Mouse (Mus musculus): ENCODE results near the gene Efna2.

Gene Efna2

DNA sequence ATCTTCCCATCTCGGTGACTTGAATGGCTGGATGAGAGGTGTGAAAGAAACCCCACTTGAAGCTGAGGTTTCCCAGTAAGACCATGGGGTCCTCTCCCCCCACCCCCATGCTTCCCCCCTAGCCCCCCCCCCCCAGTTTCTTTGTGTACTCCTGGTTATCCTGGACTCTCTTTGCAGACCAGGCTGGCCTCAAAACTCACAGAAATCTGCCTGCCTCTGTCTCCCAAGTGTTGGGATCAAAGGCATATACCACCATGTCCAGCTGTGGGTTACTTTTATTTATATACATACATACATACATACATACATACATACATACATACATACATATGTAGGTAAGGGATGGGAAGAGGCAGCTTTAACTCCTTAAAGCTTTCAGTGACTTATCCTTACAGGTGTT lies 10.2 kb upstream of the Efna2 start:
- DNase-seq (ENCODE audit: low spot score): no peak

- DNase-seq (ENCODE audit: low spot score): no peak
These were observed 9.6 kb upstream of the Efna2 start for GRCm38 (mm10) chr10:80169651-80170050.

DNA sequence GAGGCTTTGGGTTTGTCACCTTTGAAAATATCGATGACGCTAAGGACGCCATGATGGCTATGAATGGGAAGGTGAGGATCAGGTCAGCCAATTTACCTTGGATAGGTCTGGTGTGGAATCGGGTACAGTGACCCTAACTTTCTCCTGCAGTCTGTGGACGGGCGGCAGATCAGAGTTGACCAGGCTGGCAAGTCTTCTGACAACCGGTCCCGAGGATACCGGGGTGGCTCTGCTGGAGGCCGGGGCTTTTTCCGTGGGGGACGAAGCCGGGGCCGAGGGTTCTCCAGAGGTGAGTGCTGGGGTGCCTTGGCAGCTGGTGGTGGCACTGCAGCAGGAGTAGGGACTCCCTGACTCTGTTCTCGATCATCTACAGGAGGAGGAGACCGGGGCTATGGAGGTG lies 9.2 kb upstream of the Efna2 start:
- no peak for DNase-seq (ENCODE audit: low spot score)

DNA sequence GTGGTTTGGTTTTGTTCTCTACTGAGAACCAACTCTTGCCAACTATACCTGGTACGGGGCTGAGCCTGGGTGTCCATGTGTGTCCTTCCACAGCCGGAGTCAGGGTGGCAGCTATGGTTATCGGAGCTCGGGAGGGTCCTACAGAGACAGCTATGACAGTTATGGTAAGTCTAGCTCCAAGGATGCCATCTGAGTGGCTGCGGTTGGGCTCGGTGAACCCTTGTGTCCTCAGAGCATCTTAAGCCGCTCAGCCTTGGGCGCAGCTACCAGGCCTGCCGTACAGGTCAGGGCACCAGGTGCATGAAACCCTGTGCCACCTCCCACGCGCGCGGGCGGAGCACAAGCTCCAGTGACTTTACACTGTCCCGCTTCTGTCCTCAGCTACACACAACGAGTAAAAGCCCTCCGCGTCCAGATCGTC lies 8.7 kb upstream of the Efna2 start:
- DNase-seq (ENCODE audit: low spot score): no peak

- DNase-seq (ENCODE audit: low spot score): no peak
These were observed 8.0 kb upstream of the Efna2 start for GRCm38 (mm10) chr10:80171252-80171651.

- no peak for DNase-seq (ENCODE audit: low spot score)
These were observed 7.3 kb upstream of the Efna2 start for GRCm38 (mm10) chr10:80171760-80172526.

DNA sequence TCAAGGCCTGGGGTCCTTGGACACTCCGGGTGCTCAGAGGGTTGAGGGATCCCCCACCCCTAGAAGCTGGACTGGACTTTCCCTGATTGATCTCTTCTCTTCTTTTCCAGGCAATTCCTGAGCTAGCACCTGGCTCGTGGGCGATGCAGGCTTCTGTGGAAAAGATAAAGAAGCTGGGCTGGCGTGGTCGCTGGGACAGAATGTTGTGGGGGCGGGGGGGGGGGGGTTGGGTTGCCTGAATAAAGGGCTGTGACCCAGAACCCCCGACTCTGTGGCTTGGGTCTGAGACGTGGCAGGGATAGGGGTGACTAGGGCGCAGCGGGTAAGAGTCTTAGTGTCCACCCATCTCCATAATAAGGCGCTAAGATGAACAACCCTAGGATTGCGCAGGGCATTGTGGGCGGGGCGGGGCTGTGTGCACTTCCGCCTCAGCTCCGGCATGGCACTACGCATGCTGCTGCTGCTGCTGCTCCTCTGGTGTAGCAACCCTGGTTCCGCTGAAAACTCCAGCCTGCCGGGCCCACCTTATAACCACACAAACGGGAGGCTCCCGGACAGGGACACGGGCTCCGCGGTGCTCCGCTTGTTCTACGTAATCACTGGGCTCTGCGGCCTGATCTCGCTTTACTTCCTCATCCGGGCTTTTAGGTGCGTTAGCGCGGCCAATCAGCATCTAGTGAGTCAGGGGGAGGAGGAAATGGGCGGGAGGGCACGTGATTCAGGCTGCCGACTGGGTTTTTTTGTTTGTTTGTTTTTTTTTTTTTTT lies 6.6 kb upstream of the Efna2 start, which contains the start of gene 1600002K03Rik:
1600002K03Rik (plus strand) TSS at position 418 of the 766 bp plus-strand sequence.
- peak; percentile 94 for DNase-seq (ENCODE audit: low spot score)

DNA sequence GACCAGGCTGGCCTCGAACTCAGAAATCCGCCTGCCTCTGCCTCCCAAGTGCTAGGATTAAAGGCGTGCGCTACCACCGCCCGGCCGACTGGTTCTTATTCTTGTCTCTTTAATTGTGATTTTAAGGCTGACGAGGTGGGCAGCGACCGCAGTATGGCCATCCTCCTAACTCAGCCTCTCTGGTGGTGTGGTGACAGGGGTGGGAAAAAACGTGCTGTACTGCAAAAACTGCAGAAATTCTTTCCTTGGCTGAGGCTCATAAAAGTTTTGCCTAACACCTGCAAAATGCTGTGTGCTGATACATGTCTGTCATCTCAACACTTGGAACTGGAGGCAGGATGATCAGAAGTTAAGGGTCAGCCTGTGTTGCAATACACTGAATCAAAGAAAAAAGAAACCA lies 5.9 kb upstream of the Efna2 start:
- no peak for DNase-seq (ENCODE audit: low spot score)

GRCm38 (mm10) chr10:80173955-80174640 lies 5.2 kb upstream of the Efna2 start:
- DNase-seq (ENCODE audit: low spot score): no peak

- no peak for DNase-seq (ENCODE audit: low spot score)
These were observed 4.6 kb upstream of the Efna2 start for GRCm38 (mm10) chr10:80174705-80175104.

- no peak for DNase-seq (ENCODE audit: low spot score)
These were observed 3.6 kb upstream of the Efna2 start for GRCm38 (mm10) chr10:80175536-80176269.

DNA sequence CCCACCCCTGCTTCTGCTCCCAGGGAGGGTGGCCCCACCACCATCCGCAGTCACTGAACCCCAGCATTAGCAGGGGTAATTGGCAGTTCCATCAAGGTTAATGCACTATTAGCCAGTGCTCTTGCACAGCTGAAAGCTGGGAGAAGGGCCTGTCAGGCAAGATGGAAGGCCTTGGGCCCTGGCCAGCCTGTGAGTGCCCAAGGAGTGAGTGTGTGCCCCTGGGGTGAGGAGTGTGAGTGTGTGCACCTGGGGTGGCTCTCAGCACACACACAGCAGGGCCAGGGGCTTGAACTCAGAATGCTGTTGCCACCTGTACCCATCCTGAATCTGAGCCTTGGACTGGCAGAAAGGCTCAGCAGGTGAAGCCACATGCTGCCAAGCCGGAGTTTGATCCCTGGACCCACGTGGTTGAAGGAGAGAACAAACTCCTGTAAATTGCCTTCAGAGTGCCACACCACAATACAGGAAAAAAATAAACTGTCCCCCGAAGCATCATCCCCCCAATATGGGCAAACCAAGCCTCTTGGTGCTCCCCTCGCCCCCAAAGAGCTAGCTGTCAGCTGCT lies 2.9 kb upstream of the Efna2 start:
- DNase-seq (ENCODE audit: low spot score): no peak

DNA sequence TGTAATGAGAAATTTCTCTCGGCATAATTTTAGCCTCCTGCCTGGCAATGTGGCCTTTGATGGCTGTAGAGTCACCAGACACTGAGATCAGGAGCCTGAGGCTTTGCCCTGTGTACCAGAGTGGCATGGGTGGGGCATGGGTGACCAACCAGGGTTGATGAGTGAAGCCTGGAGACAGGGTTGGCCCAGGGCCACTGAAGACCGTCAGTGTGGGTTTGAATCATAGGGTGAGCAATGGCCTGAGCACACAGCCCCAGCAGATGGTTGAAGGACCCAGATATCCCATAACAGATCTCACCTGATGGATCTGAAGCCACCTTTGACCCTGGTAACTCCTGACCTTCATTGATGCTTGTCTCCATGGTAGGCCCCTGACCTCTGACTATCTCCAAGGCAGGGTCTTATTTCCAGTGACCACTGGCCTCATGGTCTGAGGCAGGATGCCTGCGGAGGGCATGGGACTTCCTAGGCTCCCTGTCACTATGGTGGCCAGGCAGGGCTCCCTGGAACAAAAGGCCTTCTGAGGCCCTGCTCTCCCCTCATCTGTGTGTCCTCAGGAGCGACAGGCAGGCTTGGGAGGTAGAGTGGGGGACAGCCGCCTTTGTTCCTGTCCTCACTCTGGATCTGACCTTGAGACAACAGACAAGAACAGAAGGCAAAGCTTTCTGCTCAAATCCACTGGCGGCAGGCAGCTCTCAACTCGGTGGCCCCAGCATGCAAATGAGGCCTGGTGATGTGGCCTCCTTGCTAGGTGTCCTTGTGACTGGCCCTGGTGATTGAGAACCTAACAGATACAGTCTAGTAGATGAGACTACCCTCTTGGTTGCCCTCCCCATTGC lies 1.6 kb upstream of the Efna2 start:
- no peak for DNase-seq (ENCODE audit: low spot score)

- DNase-seq (ENCODE audit: low spot score): no peak
These were observed 1.0 kb downstream of the Efna2 start for GRCm38 (mm10) chr10:80180288-80180687.

- no peak for DNase-seq (ENCODE audit: low spot score)
These were observed 1.5 kb downstream of the Efna2 start for GRCm38 (mm10) chr10:80180823-80181222.

DNA sequence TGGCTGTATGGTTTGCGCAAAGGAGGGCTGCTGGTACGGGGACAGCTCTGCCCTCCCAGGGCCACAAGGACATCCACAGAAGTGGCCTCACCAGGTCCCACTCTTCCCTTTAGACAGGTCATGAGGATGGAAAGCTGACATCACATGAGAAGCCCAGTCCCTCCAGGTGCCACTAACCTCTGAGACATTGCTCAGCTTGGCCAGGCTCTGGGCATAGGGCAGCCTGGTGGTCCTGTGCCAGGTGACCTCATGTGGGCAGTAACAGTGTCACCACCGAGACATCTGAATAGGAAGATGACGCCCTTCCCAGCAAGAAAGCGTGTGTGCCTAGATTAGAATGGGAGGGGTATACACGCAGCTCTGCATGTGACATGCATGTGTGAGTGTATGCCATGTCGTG lies 3.3 kb downstream of the Efna2 start:
- DNase-seq (ENCODE audit: low spot score): no peak

DNA sequence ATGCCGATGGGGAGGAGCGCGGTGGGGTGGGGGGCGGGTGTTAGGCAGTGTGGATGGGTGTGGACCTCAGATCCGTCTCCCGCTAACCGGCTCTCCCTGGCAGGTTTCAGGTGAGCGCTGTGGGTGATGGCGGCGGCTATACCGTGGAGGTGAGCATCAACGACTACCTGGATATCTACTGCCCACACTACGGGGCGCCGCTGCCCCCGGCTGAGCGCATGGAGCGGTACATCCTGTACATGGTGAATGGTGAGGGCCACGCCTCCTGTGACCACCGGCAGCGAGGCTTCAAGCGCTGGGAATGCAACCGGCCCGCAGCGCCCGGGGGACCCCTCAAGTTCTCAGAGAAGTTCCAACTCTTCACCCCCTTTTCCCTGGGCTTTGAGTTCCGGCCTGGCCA lies 7.4 kb downstream of the Efna2 start:
- DNase-seq (ENCODE audit: low spot score): no peak

GRCm38 (mm10) chr10:80187739-80188138 lies 8.5 kb downstream of the Efna2 start:
- DNase-seq (ENCODE audit: low spot score): no peak

DNA sequence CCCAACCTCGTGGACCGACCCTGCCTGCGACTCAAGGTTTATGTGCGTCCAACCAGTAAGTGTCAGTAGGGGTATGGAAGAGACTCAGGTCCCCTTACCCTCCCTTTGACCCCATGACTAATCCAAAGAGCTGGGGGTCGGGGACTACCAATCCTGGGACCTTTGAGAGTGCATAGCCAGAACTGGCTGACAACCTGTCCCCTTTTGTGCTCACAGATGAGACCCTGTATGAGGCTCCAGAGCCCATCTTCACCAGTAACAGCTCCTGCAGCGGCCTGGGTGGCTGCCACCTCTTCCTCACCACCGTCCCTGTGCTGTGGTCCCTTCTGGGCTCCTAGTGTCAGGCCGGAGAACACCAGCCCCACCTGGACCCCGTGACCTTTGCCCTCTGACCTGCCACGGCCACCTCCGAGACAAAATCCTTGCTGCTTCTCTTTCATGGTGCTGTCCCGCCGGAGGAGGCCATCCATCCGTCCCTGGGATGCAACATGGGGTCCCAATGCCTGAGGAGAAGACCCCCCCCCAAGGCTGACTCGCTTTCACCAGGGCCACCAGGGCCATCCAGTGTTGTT lies 9.3 kb downstream of the Efna2 start:
- DNase-seq (ENCODE audit: low spot score): no peak

DNA sequence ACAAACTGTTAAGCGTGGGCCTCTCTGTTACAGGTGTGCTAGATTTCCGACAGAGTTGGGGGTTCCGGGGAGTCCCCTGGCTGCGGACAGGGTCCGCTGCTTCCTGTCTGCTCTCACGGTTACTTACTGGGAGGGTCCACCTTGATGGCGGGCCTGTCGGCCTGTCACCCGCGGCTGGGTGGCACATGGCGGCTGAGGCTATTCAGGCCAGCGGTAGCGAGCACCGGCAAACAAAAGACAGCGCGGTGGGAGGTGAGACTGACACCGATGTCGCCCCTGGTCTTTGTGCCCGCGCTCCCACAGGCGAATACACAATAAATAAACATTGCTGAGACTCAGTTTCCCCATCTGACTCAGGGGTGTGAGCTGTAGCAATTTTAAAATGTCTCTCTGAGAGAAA lies 10.7 kb downstream of the Efna2 start:
- no peak for DNase-seq (ENCODE audit: low spot score)

Data from lung, postnatal 25 days (tissue).